Mouse (Mus musculus) embryonic facial prominence, embryonic 11.5 days (tissue): Measurements from ENCODE around the gene M6pr. TPM values are rescaled to one million over a fixed set of nuclear protein-coding genes. Genes with fewer than 3 reads are reported as not detected.

Experiments used
- ATAC-seq: fragments of 200-750 bp; cut with Nextera tagmentation; replicated peaks from 2 replicates; pipeline ENCODE4 v1.8.0; 2017; ENCODE audit warnings: low read depth; ENCODE audit not compliant: insufficient number of reproducible peaks, low FRiP score, low TSS enrichment
- DNase-seq: peaks from one replicate; pipeline ENCODE4 v3.0.0-alpha.2; 2015; ENCODE audit warnings: low spot score
- H3K27ac ChIP-seq: fragments of 300-500 bp; sonication (generic); replicated peaks from 2 replicates; pipeline ENCODE4 v1.5.1; 2014; ENCODE audit warnings: mild to moderate bottlenecking, low read depth, low read length, control low read depth
- H3K27me3 ChIP-seq: fragments of 300-500 bp; sonication (generic); 2 replicates; pipeline ENCODE4 v1.6.1; 2014; ENCODE audit warnings: mild to moderate bottlenecking, low read length, moderate library complexity, mixed read lengths; ENCODE audit not compliant: control insufficient read depth, insufficient read depth
- H3K36me3 ChIP-seq: fragments of 300-500 bp; sonication (generic); replicated peaks from 2 replicates; pipeline ENCODE4 v1.6.1; 2014; ENCODE audit warnings: low read depth, mild to moderate bottlenecking, low read length, moderate library complexity, mixed read lengths; ENCODE audit not compliant: control insufficient read depth, insufficient read depth
- H3K4me1 ChIP-seq: fragments of 300-500 bp; sonication (generic); 2 replicates; pipeline ENCODE4 v1.6.1; 2014; ENCODE audit warnings: low read length, mixed read lengths; ENCODE audit not compliant: control insufficient read depth, insufficient read depth
- H3K4me2 ChIP-seq: fragments of 300-500 bp; sonication (generic); 2 replicates; pipeline ENCODE4 v1.6.1; 2014; ENCODE audit warnings: low read depth, mild to moderate bottlenecking, control low read depth, low read length, moderate library complexity
- H3K4me3 ChIP-seq: fragments of 300-500 bp; sonication (generic); 2 replicates; pipeline ENCODE4 v1.5.1; 2014; ENCODE audit warnings: low read depth, low read length, control low read depth
- H3K9ac ChIP-seq: fragments of 300-500 bp; sonication (generic); replicated peaks from 2 replicates; pipeline ENCODE4 v1.6.1; 2014; ENCODE audit warnings: mild to moderate bottlenecking, control low read depth, low read length
- H3K9me3 ChIP-seq: fragments of 300-500 bp; sonication (generic); replicated peaks from 2 replicates; pipeline ENCODE4 v1.6.1; 2016; ENCODE audit warnings: mild to moderate bottlenecking, low read length, inconsistent platforms, mixed read lengths; ENCODE audit not compliant: control insufficient read depth
- WGBS: fragments of 180-500 bp; shearing (Covaris S2); extraction: QIAGEN DNeasy Blood & Tissue Kit; methylation state at CpG from one replicate; pipeline ENCODE4 v1.1.7; 2014; 5-methylcytosine and 5-hydroxymethylcytosine counted together
- polyA plus RNA-seq: library from polyadenylated mRNA; unstranded; fragments of >200 nt; fragmentation: Nextera tagmentation; extraction: Ambion mirVana; gene quantifications from 2 replicates; pipeline ENCODE4 v1.2.1, GENCODE M21; 2014

Gene M6pr
- polyA plus RNA-seq, 1 experiment from 2014 or later: 85.0 TPM

DNA sequence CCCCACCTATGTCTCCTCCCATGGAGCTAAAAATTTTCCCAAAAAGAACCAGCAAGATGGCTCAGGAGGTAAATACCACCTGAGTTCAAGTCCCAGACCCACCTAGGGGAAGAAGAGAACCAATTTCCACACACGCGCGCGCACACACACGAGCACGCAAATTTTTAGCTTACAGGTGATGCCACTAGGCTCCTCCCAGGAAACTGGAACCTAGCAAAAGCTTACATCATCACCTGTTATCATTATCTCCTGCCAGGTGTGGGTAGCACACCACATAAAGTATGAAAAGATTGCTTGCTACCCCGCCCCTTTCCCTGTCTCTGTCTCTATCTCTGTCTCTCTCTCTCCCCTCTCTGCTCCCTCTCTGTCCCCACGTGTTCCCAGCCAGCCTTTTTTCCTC, 15.4 kb upstream of the M6pr start:
- 88% methylated on average over 8 of the region's 8 CpGs for WGBS
- Histone ChIP-seq H3K27ac (no peak overlapping the region), H3K27me3 (no peaks in the 10 kb centered on the region), H3K4me1 (no peaks in the 10 kb centered on the region; the same call in 1 of the 2 replicates), H3K36me3 (no peaks in the 10 kb centered on the region), H3K9ac (no peak overlapping the region), H3K4me3 (no peak overlapping the region), H3K9me3 (no peaks in the 10 kb centered on the region), H3K4me2 (no peak overlapping the region)
- no peak for ATAC-seq
- no peak for DNase-seq

DNA sequence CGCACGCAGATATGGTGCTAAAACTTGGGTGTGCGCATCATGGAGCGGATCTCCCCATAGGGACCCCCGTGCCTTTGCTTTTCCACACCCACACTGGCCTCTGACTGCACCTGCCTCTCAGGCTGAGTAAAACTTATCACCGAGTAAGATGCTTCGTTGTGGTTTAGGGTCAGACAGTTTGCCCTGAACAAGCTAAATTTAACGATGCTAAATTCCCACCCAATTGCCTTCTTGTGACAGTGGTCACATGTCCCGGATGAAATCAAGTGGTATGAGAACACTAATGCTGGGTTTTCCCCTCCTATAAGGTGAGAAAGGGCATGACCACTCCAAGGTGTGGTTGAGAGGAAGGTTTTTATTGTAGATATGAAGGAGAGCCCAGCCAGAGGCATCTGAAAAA, 14.7 kb upstream of the M6pr start:
- Histone ChIP-seq H3K36me3 (no peaks in the 10 kb centered on the region), H3K27me3 (no peaks in the 10 kb centered on the region), H3K4me3 (no peak overlapping the region), H3K4me2 (no peak overlapping the region), H3K27ac (no peak overlapping the region), H3K9me3 (no peaks in the 10 kb centered on the region), H3K4me1 (no peaks in the 10 kb centered on the region; the same call in 1 of the 2 replicates), H3K9ac (no peak overlapping the region)
- 85% methylated on average over 9 of the region's 9 CpGs for WGBS
- DNase-seq (no peak), ATAC-seq (no peak)

GRCm38 (mm10) chr6:122294290-122294689, 14.2 kb upstream of the M6pr start:
- Histone ChIP-seq H3K27me3 (no peaks in the 10 kb centered on the region), H3K27ac (no peak overlapping the region), H3K36me3 (no peaks in the 10 kb centered on the region), H3K4me2 (no peak overlapping the region), H3K9me3 (no peaks in the 10 kb centered on the region), H3K9ac (no peak overlapping the region), H3K4me3 (no peak overlapping the region), H3K4me1 (no peaks in the 10 kb centered on the region; the same call in 1 of the 2 replicates)
- WGBS: 65% methylated on average over 3 of the region's 3 CpGs
- ATAC-seq (no peak), DNase-seq (no peak)

DNA sequence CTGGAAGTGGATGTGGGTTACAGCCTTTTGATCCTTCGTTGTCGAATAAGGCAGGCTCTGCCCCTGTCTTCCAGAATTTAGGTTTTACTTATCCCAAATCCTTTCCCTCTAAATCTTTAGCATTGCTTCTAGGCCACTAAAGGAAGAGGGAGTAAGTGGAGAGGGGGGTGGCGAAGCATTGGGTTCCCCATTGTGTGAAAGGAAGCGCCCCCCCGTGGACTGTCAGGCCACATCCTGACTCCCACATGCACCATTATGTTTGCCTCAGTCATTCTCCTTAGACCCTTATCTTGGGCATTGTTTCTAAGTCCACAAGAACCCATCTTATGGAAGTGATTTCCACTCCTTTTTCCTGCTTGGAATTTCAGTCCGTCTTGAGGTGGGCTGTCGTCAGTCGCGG, 13.3 kb upstream of the M6pr start:
- Histone ChIP-seq H3K4me1 (no peaks in the 10 kb centered on the region; the same call in 1 of the 2 replicates), H3K36me3 (no peaks in the 10 kb centered on the region), H3K4me2 (no peak overlapping the region), H3K27ac (no peak overlapping the region), H3K9ac (no peak overlapping the region), H3K9me3 (no peaks in the 10 kb centered on the region), H3K27me3 (no peaks in the 10 kb centered on the region), H3K4me3 (no peak overlapping the region)
- WGBS: 53% methylated on average over 9 of the region's 9 CpGs
- no peak for DNase-seq
- ATAC-seq: no peak

GRCm38 (mm10) chr6:122296918-122297278, 11.6 kb upstream of the M6pr start:
- Histone ChIP-seq H3K9ac (peak overlapping the region; percentile 70), H3K27ac (no peak overlapping the region), H3K4me2 (peak overlapping the region; percentile 59), H3K36me3 (no peaks in the 10 kb centered on the region), H3K4me3 (peak overlapping the region; percentile 41), H3K9me3 (no peaks in the 10 kb centered on the region), H3K4me1 (no peaks in the 10 kb centered on the region; the same call in 1 of the 2 replicates), H3K27me3 (no peaks in the 10 kb centered on the region)
- DNase-seq (no peak), ATAC-seq (no peak; the same call in 1 of the 2 replicates)
- 39% methylated on average over 3 of the region's 3 CpGs for WGBS

GRCm38 (mm10) chr6:122297279-122298222, 11.0 kb upstream of the M6pr start:
- Histone ChIP-seq H3K4me2 (peak overlapping the region; percentile 59), H3K27ac (no peak overlapping the region; the same call in 1 of the 2 replicates), H3K9me3 (no peaks in the 10 kb centered on the region), H3K4me1 (no peaks in the 10 kb centered on the region; the same call in 1 of the 2 replicates), H3K27me3 (no peaks in the 10 kb centered on the region), H3K4me3 (peak overlapping the region; percentile 41), H3K9ac (peak overlapping the region; percentile 70), H3K36me3 (no peaks in the 10 kb centered on the region)
- ATAC-seq (peak; percentile 73), DNase-seq (peak; percentile 66)
- WGBS: 4% methylated on average over 25 of the region's 25 CpGs

DNA sequence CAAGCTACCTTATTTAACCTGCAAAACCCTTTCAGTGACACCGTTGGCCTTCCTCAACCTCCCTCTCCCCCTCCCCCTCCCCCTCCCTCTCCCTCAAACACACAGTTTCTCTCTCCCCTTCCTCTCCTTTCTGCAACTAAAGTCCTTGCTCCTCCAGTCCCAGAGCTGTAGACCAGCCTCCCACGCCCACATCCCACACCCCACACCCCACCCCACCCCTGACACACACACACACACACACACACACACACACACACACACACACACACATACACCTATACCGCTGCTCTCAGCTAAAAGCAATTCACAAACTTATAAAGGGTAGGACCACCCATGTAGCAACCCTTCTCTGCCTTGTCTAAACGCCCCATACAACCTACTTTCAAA, 10.3 kb upstream of the M6pr start:
- whole genome bisulfite sequencing: 48% methylated on average over 4 of the region's 4 CpGs
- Histone ChIP-seq H3K9ac (no peak overlapping the region), H3K27me3 (no peaks in the 10 kb centered on the region), H3K27ac (no peak overlapping the region), H3K4me2 (no peak overlapping the region; the same call in 1 of the 2 replicates), H3K4me1 (no peaks in the 10 kb centered on the region; the same call in 1 of the 2 replicates), H3K9me3 (no peaks in the 10 kb centered on the region), H3K4me3 (no peak overlapping the region), H3K36me3 (no peaks in the 10 kb centered on the region)
- ATAC-seq: no peak
- DNase-seq: no peak

DNA sequence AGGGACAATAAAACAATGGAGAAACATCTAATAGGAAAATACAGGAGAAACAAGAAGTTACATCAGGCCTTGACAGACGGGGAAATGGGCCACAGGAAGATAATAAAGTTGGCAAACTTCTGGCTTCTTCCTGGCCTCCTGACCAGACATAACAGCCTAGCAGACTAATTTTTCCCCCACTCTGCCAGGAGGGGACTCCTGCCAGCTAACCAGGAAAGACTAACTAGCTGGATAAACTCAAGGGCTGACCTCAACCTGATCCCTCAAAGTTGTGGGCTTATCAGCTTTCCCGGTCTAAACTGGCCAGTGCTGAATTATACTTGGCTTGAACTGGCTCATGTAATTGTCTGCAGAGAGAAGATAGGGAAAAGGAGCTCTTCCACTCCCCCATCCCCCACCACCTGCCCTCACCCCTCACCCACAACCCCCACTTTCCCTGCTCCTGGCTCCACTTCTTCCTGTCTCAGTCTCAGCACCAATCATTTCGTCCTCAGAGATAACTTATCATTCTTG, 8.8 kb upstream of the M6pr start:
- Histone ChIP-seq H3K4me3 (no peak overlapping the region), H3K27me3 (no peaks in the 10 kb centered on the region), H3K9me3 (no peaks in the 10 kb centered on the region), H3K36me3 (no peaks in the 10 kb centered on the region), H3K9ac (no peak overlapping the region), H3K4me2 (no peak overlapping the region), H3K27ac (no peak overlapping the region), H3K4me1 (no peaks in the 10 kb centered on the region; the same call in 1 of the 2 replicates)
- no peak for DNase-seq
- WGBS: 62% methylated on average over 3 of the region's 3 CpGs
- ATAC-seq: no peak
